Mouse (Mus musculus): ENCODE data around the gene Mplkip.

DNA sequence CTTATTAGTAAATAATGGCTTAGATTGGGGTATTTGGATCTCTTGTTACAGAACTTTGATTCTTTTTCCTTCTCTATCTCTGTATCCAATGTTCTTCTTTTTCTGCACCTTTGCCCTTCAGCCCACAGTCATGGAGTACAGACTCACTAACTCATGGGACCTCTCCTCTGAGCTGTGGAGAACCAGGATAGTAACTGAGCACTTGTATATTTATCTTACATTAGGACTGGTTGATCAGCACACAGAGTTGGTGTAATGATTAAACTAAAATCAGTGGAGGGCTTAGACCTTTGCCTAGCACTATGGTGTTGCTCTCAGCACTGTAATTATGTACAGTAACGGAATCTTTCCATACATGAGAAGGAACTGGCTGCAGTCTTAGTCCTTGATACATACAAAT lies 23.9 kb upstream of the Mplkip start:
- TF ChIP-seq CTCF (IDR thresholded peaks at IDR 0.05; ENCODE audit: borderline replicate concordance, extremely low read depth, insufficient read depth, insufficient read length) (no peak), POLR2A (IDR thresholded peaks at IDR 0.05; ENCODE audit: borderline replicate concordance, extremely low read depth, insufficient read depth, insufficient read length, poor library complexity, severe bottlenecking) (no peak)

Measured in brain, embryonic 14.5 days (tissue).